Mouse (Mus musculus) naive thymus-derived CD4-positive, alpha-beta T cell, adult 5 months (primary cell): ENCODE results near the gene Atp5h. TPM values are rescaled to one million over a fixed set of nuclear protein-coding genes. Genes with fewer than 3 reads are reported as not detected.

Experiments used
- polyA plus RNA-seq: library from polyadenylated mRNA; unstranded; fragments of 100-300 nt; shearing (Covaris generic); gene quantifications from one replicate; pipeline ENCODE4 v1.2.1, GENCODE M21; 2017

Gene Atp5h
- polyA plus RNA-seq, result 486 TPM

GRCm38 (mm10) chr11:115419531-115420237 lies at the start of gene Atp5h, which contains the start of gene Kctd2:
Gene Atp5h, minus strand, starts transcription at chr11:115419962.
Gene Kctd2, plus strand, starts transcription at chr11:115420128.

GRCm38 (mm10) chr11:115462243-115462891 lies 42.6 kb upstream of the Atp5h start, which contains the start of gene Slc16a5:
Gene Slc16a5, plus strand, starts transcription at chr11:115462474.

GRCm38 (mm10) chr11:115439906-115440595 lies 20.3 kb upstream of the Atp5h start, which contains the start of gene Trim80:
Gene Trim80, plus strand, starts transcription at chr11:115440545.

GRCm38 (mm10) chr11:115403338-115404124 lies 16.2 kb downstream of the Atp5h start, which contains the start of gene Mrpl58:
Gene Mrpl58, plus strand, starts transcription at chr11:115403752.

GRCm38 (mm10) chr11:115381743-115382539 lies 37.8 kb downstream of the Atp5h start, which contains the start of gene Cdr2l:
Gene Cdr2l, plus strand, starts transcription at chr11:115381916.

GRCm38 (mm10) chr11:115367395-115367944 lies 52.3 kb downstream of the Atp5h start, which contains the start of gene Hid1:
Gene Hid1, minus strand, starts transcription at chr11:115367756.

Other genes starting within 250 kb of the Atp5h start
- gene Tmem104, start 232.5 kb downstream of the Atp5h start, polyA plus RNA-seq, result 11.7 TPM
- 9.5 TPM for gene Nat9, start 232.1 kb downstream of the Atp5h start, polyA plus RNA-seq
- not detected for gene Grin2c, start 152.7 kb downstream of the Atp5h start, polyA plus RNA-seq
- gene Fdxr, start 142.9 kb downstream of the Atp5h start, polyA plus RNA-seq, result 16.2 TPM
- gene Fads6, start 122.3 kb downstream of the Atp5h start, polyA plus RNA-seq, result 0.27 TPM
- not detected for gene Otop2, start 112.8 kb downstream of the Atp5h start, polyA plus RNA-seq
- gene Ush1g, start 97.9 kb downstream of the Atp5h start, polyA plus RNA-seq, result not detected
- gene Otop3, start 85.2 kb downstream of the Atp5h start, polyA plus RNA-seq, result not detected
- gene Hid1, start 52.2 kb downstream of the Atp5h start, polyA plus RNA-seq, result 60.2 TPM
- 0.55 TPM for gene Cdr2l, start 38.0 kb downstream of the Atp5h start, polyA plus RNA-seq
- 102 TPM for gene Mrpl58, start 16.2 kb downstream of the Atp5h start, polyA plus RNA-seq
- 106 TPM for gene Kctd2, start 166 bp upstream of the Atp5h start, polyA plus RNA-seq
- not detected for gene Trim80, start 20.6 kb upstream of the Atp5h start, polyA plus RNA-seq
- 14.1 TPM for gene Slc16a5, start 42.5 kb upstream of the Atp5h start, polyA plus RNA-seq
- 65.1 TPM for gene Armc7, start 55.7 kb upstream of the Atp5h start, polyA plus RNA-seq
- gene Nt5c, start 71.9 kb upstream of the Atp5h start, polyA plus RNA-seq, result 244 TPM
- gene Jpt1, start 94.4 kb upstream of the Atp5h start, polyA plus RNA-seq, result 310 TPM
- 541 TPM for gene Sumo2, start 116.3 kb upstream of the Atp5h start, polyA plus RNA-seq
- gene Nup85, start 144.5 kb upstream of the Atp5h start, polyA plus RNA-seq, result 76.6 TPM
- gene Mrps7, start 184.0 kb upstream of the Atp5h start, polyA plus RNA-seq, result 62.9 TPM
- gene Gga3, start 184.1 kb upstream of the Atp5h start, polyA plus RNA-seq, result 51.5 TPM
- gene Mif4gd, start 193.0 kb upstream of the Atp5h start, polyA plus RNA-seq, result 168 TPM
- 27.4 TPM for gene Slc25a19, start 208.3 kb upstream of the Atp5h start, polyA plus RNA-seq